Mouse (Mus musculus) neural tube, embryonic 12.5 days (tissue): Measurements from ENCODE around the gene Klhl30. TPM values are rescaled to one million over a fixed set of nuclear protein-coding genes. Genes with fewer than 3 reads are reported as not detected.

Experiments
- ATAC-seq: fragments of 200-750 bp; cut with Nextera tagmentation; 2 replicates; pipeline ENCODE4 v1.8.0; 2017; ENCODE audit warnings: low read depth, mild to moderate bottlenecking, moderate TSS enrichment, moderate library complexity; ENCODE audit not compliant: low FRiP score
- H3K27ac ChIP-seq: fragments of 300-500 bp; sonication (generic); 2 replicates; pipeline ENCODE4 v1.5.1; 2016
- H3K27me3 ChIP-seq: fragments of 300-500 bp; sonication (generic); replicated peaks from 2 replicates; pipeline ENCODE4 v1.6.1; 2016; ENCODE audit warnings: mild to moderate bottlenecking
- H3K36me3 ChIP-seq: fragments of 300-500 bp; sonication (generic); 2 replicates; pipeline ENCODE4 v1.6.1; 2016; ENCODE audit warnings: mild to moderate bottlenecking
- H3K4me1 ChIP-seq: fragments of 300-500 bp; sonication (generic); 2 replicates; pipeline ENCODE4 v1.6.1; 2016
- H3K4me2 ChIP-seq: fragments of 300-500 bp; sonication (generic); replicated peaks from 2 replicates; pipeline ENCODE4 v1.6.1; 2016; ENCODE audit warnings: mild to moderate bottlenecking
- H3K4me3 ChIP-seq: fragments of 300-500 bp; sonication (generic); 2 replicates; pipeline ENCODE4 v1.5.1; 2016
- H3K9ac ChIP-seq: fragments of 300-500 bp; sonication (generic); 2 replicates; pipeline ENCODE4 v1.6.1; 2016; ENCODE audit warnings: mild to moderate bottlenecking
- H3K9me3 ChIP-seq: fragments of 300-500 bp; sonication (generic); 2 replicates; pipeline ENCODE4 v1.6.1; 2016; ENCODE audit warnings: mild to moderate bottlenecking
- WGBS: fragments of 180-500 bp; shearing (Covaris S2); methylation state at CpG from one replicate; pipeline ENCODE4 v1.1.7; 2016; 5-methylcytosine and 5-hydroxymethylcytosine counted together
- polyA plus RNA-seq: library from polyadenylated mRNA; unstranded; fragments of >200 nt; fragmentation: Nextera tagmentation; extraction: Ambion mirVana; gene quantifications from 2 replicates; pipeline ENCODE4 v1.2.1, GENCODE M21; 2016

Klhl30 gene
- polyA plus RNA-seq, 1 experiment from 2014 or later: 0.39 TPM

DNA sequence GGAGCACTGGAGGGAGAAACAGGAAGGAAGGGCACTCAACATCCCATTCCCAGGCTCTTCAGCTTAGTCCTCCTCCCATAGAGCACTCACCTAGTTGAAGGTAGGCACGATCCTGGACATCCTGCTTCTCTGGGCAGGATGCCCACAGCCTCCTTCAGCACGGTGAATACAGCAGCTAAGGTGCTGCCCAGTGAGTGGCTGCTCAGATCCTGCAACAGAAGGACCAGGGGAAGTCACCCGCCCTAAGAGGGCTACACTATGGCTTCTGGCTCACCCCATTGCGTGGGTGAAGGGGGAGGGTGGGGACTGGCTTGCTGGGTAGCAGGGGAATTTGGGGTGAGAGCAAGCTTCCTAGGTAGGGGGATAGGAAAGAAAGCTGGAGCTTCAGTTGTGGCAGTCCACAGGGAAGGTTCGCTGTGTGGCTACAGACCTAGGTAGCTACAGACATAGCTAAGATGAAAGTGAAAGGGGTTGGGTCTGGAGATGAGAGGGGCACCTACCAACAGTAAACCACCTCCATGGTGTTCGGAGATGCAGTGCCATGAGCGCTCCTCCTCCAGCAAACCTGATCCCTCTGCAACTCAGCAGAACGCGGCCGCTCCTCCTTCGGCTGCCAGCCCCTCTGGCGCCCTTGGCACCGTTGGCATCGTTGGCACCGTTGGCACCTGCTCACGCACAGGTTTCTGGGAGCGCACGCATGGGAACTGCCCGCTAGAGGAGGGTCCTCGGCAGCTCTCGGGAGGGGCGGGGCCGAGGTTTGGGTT lies 54.8 kb downstream of the Klhl30 start:
- Histone ChIP-seq H3K4me2 (no peak overlapping the region), H3K9ac (no peak overlapping the region), H3K27ac (no peak overlapping the region), H3K36me3 (no peaks in the 10 kb centered on the region), H3K27me3 (no peaks in the 10 kb centered on the region; the same call in 1 of the 2 replicates), H3K4me3 (no peak overlapping the region), H3K4me1 (no peaks in the 10 kb centered on the region), H3K9me3 (no peaks in the 10 kb centered on the region)
- WGBS: 60% methylated on average over 23 of the region's 23 CpGs
- ATAC-seq: no peak

DNA sequence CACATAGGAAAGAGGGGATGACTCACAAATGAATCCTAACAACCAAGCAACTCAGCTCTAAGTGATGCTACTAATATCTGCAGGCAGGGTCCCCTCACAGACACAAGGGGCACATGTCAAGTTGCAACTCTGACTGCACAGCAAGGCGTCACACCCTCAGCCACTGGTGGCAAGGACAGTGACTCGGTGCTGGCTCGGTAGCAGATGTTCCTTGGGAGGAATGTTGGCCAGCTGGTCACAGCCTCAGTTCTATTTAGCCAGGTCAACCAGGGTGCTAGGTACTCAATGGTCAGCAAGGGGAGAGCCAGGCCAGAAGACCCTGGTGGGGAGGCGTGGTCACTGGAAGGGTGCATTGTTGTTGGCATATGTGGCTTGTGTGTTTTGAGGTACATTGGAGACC lies 57.0 kb downstream of the Klhl30 start:
- no peak for ATAC-seq
- WGBS: 84% methylated on average over 4 of the region's 4 CpGs
- Histone ChIP-seq H3K9me3 (no peaks in the 10 kb centered on the region), H3K4me1 (peaks cover 17% of the 10 kb centered on the region), H3K4me2 (no peak overlapping the region), H3K9ac (no peak overlapping the region), H3K27ac (no peak overlapping the region), H3K27me3 (no peaks in the 10 kb centered on the region; the same call in 1 of the 2 replicates), H3K36me3 (no peaks in the 10 kb centered on the region; the same call in 1 of the 2 replicates), H3K4me3 (no peak overlapping the region)

DNA sequence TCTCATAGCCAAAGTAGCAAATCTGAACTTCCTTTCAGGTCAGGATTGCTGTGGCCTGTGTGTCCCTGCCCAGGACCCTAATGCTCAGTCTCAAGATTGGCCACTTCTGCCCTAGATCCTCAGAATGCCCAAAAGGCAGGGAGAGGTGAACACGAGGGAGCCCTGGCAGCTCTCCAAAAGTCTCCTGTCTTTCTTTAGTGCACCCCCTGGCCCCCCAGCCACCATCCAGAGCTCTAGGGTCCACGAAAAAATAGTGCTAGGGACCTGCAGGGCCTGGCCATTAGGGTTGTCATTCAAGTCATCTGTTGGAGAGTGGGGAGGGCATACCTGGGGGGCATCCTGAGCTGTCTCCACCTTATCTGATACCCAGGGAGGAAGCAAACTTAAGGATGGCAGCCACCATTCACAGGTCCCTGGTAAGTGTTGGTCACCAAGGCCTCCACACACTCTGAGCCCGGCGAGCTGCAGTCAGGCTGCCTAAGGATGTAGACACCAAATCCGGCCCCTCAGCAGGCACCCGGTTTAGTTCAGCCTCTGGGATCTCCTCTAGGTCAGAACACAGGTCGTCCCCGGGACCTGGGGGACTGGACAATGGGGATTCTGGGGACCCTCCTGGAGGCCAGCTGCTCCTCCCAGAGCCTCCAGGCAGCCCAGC lies 60.9 kb downstream of the Klhl30 start:
- H3K4me1 ChIP-seq: peaks cover 38% of the 10 kb centered on the region
- H3K9ac ChIP-seq: peak overlapping the region; percentile 91
- H3K27ac ChIP-seq: no peak overlapping the region
- ATAC-seq: no peak
- 55% methylated on average over 8 of the region's 8 CpGs for WGBS
- H3K4me3 ChIP-seq: peak overlapping the region; percentile 81
- no peaks in the 10 kb centered on the region for H3K9me3 ChIP-seq
- H3K36me3 ChIP-seq: no peaks in the 10 kb centered on the region; the same call in 1 of the 2 replicates
- no peaks in the 10 kb centered on the region for H3K27me3 ChIP-seq
- peak overlapping the region; percentile 97 for H3K4me2 ChIP-seq

Other genes starting within 250 kb of the Klhl30 start
- 0.38 and 1.5 TPM in 2 replicates for gene Rbm44, start 205.9 kb upstream of the Klhl30 start, polyA plus RNA-seq
- 0.31 and 0.44 TPM in 2 replicates for gene Ramp1, start 171.2 kb upstream of the Klhl30 start, polyA plus RNA-seq
- gene Ube2f, start 100.7 kb upstream of the Klhl30 start, polyA plus RNA-seq: 71.4 and 71.8 TPM in 2 replicates
- gene Scly, start 52.7 kb upstream of the Klhl30 start, polyA plus RNA-seq: 12.8 and 16.1 TPM in 2 replicates
- 0.13 TPM in 2 replicates for gene Espnl, start 28.9 kb upstream of the Klhl30 start, polyA plus RNA-seq
- gene Erfe, start 15.4 kb downstream of the Klhl30 start, polyA plus RNA-seq: 0.19 and 0.33 TPM in 2 replicates
- gene Ilkap, start 47.8 kb downstream of the Klhl30 start, polyA plus RNA-seq: 148 and 153 TPM in 2 replicates
- gene Hes6, start 63.0 kb downstream of the Klhl30 start, polyA plus RNA-seq: 360 and 364 TPM in 2 replicates
- 2.8 and 3.6 TPM in 2 replicates for gene Per2, start 108.3 kb downstream of the Klhl30 start, polyA plus RNA-seq
- 11.5 and 13.9 TPM in 2 replicates for gene Traf3ip1, start 143.6 kb downstream of the Klhl30 start, polyA plus RNA-seq
- gene Asb1, start 189.5 kb downstream of the Klhl30 start, polyA plus RNA-seq: 17.4 and 20.7 TPM in 2 replicates